Mouse (Mus musculus) thymus, adult 2 months (tissue): ENCODE results near the gene Hspbap1. TPM values are rescaled to one million over a fixed set of nuclear protein-coding genes. Genes with fewer than 3 reads are reported as not detected.

Experiments
- DNase-seq: peaks from one replicate; pipeline ENCODE4 v3.0.0; 2021
- H3K27ac ChIP-seq: fragments of 200-500 bp; 2 replicates; pipeline ENCODE4 v1.5.1; 2012; ENCODE audit warnings: low read length, control low read depth; ENCODE audit not compliant: control insufficient read depth, insufficient read depth
- H3K27me3 ChIP-seq: fragments of 200-500 bp; 2 replicates; pipeline ENCODE4 v1.6.1; 2012; ENCODE audit warnings: mild to moderate bottlenecking, low read length, moderate library complexity, mixed read lengths; ENCODE audit not compliant: control insufficient read depth, insufficient read depth
- H3K36me3 ChIP-seq: fragments of 200-500 bp; 2 replicates; pipeline ENCODE4 v1.6.1; 2012; ENCODE audit warnings: mild to moderate bottlenecking, low read length, moderate library complexity; ENCODE audit not compliant: control insufficient read depth, insufficient read depth
- H3K4me1 ChIP-seq: fragments of 200-500 bp; replicated peaks from 2 replicates; pipeline ENCODE4 v1.6.1; 2012; ENCODE audit warnings: low read length; ENCODE audit not compliant: control insufficient read depth, insufficient read depth
- H3K4me3 ChIP-seq: fragments of 200-500 bp; 2 replicates; pipeline ENCODE4 v1.5.1; 2012; ENCODE audit warnings: mild to moderate bottlenecking, low read length, control low read depth, moderate library complexity; ENCODE audit not compliant: control insufficient read depth, insufficient read depth
- CTCF ChIP-seq: fragments of 200-500 bp; IDR thresholded peaks from 2 replicates; pipeline ENCODE4 v1.5.1; 2012; ENCODE audit warnings: mild to moderate bottlenecking, control low read depth, low read length, moderate library complexity, borderline replicate concordance; ENCODE audit not compliant: control insufficient read depth, poor library complexity, insufficient read depth; ENCODE audit errors: extremely low read depth
- POLR2A ChIP-seq: fragments of 200-500 bp; IDR thresholded peaks from 2 replicates; pipeline ENCODE4 v1.6.1; 2012; ENCODE audit warnings: mild to moderate bottlenecking, low read length, control low read depth, moderate library complexity; ENCODE audit not compliant: control insufficient read depth, poor library complexity, insufficient read depth; ENCODE audit errors: extremely low read depth
- WGBS: fragments of 180-500 bp; shearing (Covaris S2); methylation state at CpG from one replicate; pipeline ENCODE4 v1.1.7; 2018; 5-methylcytosine and 5-hydroxymethylcytosine counted together
- polyA plus RNA-seq: library from polyadenylated mRNA; depleted of rRNA; stranded (reverse); fragments of >200 nt; gene quantifications from 2 replicates; pipeline ENCODE4 v1.2.3, GENCODE M21; 2012

Gene Hspbap1
- polyA plus RNA-seq, 1 experiment = 16.0 TPM

DNA sequence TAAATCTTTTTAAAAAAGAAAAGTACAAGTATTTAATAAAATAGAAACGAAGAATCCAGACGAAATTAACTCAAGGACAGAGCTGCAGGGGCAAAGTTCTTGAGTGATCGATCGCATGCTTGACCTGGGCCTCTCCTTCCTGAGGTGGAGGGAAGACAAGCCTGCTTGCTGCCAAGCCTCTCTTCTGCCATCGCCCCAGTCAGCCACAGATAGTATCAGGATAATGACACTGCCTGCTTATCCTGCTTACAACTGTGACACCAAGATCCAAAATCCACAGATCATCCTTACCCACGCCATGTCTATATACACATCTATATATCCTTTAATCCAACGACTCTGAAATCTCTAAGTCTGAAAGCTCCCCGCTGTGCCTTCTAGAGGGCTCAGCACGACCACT, 13.5 kb upstream of the Hspbap1 start:
- Histone ChIP-seq H3K4me1 (peaks cover 10% of the 10 kb centered on the region), H3K36me3 (no peaks in the 10 kb centered on the region), H3K27me3 (no peaks in the 10 kb centered on the region), H3K27ac (no peak overlapping the region), H3K4me3 (no peak overlapping the region)
- DNase-seq = no peak
- WGBS = 97% methylated on average over 9 of the region's 9 CpGs
- TF ChIP-seq POLR2A (no peak), CTCF (no peak)

DNA sequence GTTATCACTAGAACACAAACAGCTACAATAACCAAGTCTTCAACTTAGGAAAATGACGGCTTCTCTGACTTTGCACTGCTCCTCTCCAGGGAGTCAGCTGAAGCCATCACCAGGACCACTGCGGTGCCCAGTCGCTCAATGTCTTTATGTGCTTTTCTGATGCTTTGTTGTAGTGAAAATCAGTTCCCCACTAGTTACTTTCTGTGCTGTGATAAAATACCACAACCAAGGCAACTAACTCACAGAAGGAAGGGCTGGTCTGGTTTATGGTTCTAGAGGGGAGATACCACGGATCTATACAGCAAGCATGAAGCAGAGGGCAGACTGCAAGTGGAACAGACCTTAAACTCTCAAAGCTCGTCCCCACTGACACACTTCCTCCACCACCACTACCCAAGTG, 10.8 kb upstream of the Hspbap1 start:
- Histone ChIP-seq H3K27me3 (no peaks in the 10 kb centered on the region), H3K27ac (no peak overlapping the region), H3K4me3 (no peak overlapping the region), H3K36me3 (no peaks in the 10 kb centered on the region), H3K4me1 (peaks cover 9% of the 10 kb centered on the region; the same call in 1 of the 2 replicates)
- TF ChIP-seq POLR2A (no peak), CTCF (no peak)
- WGBS = 80% methylated on average over 5 of the region's 5 CpGs
- DNase-seq = no peak

DNA sequence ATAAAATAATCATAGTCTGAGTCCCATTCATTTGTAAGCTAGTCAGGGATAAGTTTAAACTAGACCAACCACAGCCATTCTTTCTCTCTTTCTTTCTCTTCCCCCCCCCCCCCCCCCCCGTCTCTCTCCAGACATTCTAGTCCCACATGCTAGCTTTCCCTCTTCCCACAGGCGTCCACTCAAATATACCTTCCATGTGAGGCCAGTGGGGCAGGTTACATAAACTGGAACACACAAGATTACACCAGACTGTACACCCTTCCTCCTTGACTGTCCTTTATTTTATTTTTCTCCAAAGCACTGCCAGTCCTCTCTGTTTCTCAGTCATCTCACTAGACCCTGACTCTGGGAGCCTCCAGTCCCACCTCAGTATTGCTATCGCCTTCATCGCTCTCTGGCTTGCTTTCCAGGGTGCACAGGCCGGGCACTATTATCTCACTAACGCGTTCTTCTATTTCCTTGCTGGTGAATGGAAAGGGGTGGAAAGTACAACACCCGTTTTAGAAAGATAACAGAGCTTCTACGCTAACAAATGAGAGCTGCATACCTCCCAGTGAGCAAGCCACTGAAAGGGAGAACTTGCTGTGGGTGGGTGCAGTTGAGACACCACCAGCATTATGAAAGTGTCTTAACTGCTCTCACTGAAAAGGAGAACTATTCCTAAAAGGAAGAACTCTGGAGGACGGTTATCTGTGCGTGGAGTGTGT, 6.4 kb upstream of the Hspbap1 start:
- WGBS = 78% methylated on average over 11 of the region's 11 CpGs
- TF ChIP-seq POLR2A (no peak), CTCF (no peak)
- H3K27me3 ChIP-seq = no peaks in the 10 kb centered on the region
- no peaks in the 10 kb centered on the region for H3K36me3 ChIP-seq
- no peak for DNase-seq
- peaks cover 30% of the 10 kb centered on the region for H3K4me1 ChIP-seq
- no peak overlapping the region for H3K27ac ChIP-seq
- no peak overlapping the region for H3K4me3 ChIP-seq

DNA sequence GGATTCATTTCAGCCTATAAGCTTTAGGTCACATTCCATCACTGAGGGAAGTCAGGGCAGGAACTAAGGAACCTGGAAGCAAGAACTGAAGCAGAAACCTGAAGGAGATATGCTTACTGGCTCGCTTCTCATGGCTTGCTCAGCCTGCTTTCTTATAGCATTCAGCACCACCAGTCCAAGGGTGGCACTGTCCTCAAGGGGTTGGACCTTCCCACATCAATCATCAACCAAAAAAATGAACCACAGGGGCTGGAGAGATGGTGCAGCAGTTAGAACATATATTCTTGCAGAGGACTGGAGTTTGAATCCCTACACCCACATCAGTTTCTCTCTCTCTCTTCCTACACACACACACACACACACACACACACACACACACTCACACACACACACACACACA, 5.2 kb upstream of the Hspbap1 start:
- Histone ChIP-seq H3K27me3 (no peaks in the 10 kb centered on the region), H3K4me3 (no peak overlapping the region), H3K4me1 (peaks cover 27% of the 10 kb centered on the region), H3K27ac (no peak overlapping the region), H3K36me3 (no peaks in the 10 kb centered on the region)
- WGBS = 59% methylated on average over 1 of the region's 1 CpGs
- DNase-seq = no peak
- TF ChIP-seq POLR2A (no peak), CTCF (no peak)

GRCm38 (mm10) chr16:35765449-35765848, 4.7 kb upstream of the Hspbap1 start:
- 4% methylated on average over 2 of the region's 2 CpGs for WGBS
- no peak for TF ChIP-seq POLR2A
- TF ChIP-seq CTCF = no peak
- no peak overlapping the region for H3K27ac ChIP-seq
- H3K27me3 ChIP-seq = no peaks in the 10 kb centered on the region
- no peak for DNase-seq
- no peak overlapping the region for H3K4me3 ChIP-seq
- H3K36me3 ChIP-seq = no peaks in the 10 kb centered on the region
- peaks cover 27% of the 10 kb centered on the region for H3K4me1 ChIP-seq

GRCm38 (mm10) chr16:35766366-35766765, 3.8 kb upstream of the Hspbap1 start:
- Histone ChIP-seq H3K36me3 (no peaks in the 10 kb centered on the region), H3K4me1 (peaks cover 31% of the 10 kb centered on the region), H3K27me3 (no peaks in the 10 kb centered on the region), H3K27ac (no peak overlapping the region), H3K4me3 (no peak overlapping the region)
- WGBS = 91% methylated on average over 3 of the region's 3 CpGs
- DNase-seq = no peak
- TF ChIP-seq POLR2A = no peak
- no peak for TF ChIP-seq CTCF

DNA sequence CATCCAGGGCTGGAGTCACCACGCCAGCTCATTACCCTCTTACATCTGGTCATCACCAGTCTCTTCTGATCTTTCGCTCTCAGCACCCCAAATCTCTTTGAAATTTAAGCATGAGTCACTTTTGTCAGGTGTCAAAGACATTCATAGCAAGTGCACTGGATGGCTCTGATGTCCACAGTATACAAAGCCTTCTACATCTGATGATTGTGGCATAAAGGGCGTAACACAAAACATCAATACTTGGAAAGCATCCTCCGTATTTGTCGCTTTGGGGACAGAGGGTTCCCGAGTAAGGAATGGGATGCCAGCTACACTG, 1.7 kb upstream of the Hspbap1 start:
- DNase-seq = no peak
- H3K4me1 ChIP-seq = peaks cover 31% of the 10 kb centered on the region
- no peak overlapping the region for H3K27ac ChIP-seq
- no peak for TF ChIP-seq CTCF
- TF ChIP-seq POLR2A = no peak
- H3K36me3 ChIP-seq = no peaks in the 10 kb centered on the region
- 33% methylated on average over 6 of the region's 6 CpGs for WGBS
- H3K27me3 ChIP-seq = no peaks in the 10 kb centered on the region
- peak overlapping the region; percentile 54 for H3K4me3 ChIP-seq
